Mouse (Mus musculus) heart, adult 2 months (tissue): Measurements from ENCODE around the gene Fnip1. TPM values are rescaled to one million over a fixed set of nuclear protein-coding genes. Genes with fewer than 3 reads are reported as not detected.
"Not testable (repeated sequence)": the region's sequence is repeated elsewhere in the genome, so short reads cannot be mapped to it uniquely, and the experiment has no call there.

Experiments used
- DNase-seq, 2 experiments: peaks; one replicate each; pipeline ENCODE4 v3.0.0; 2021
- H3K27ac ChIP-seq: fragments of 200-600 bp; 2 replicates; pipeline ENCODE4 v1.8.1; 2022
- H3K27me3 ChIP-seq: fragments of 200-500 bp; 2 replicates; pipeline ENCODE4 v1.6.1; 2012; ENCODE audit warnings: mild to moderate bottlenecking, low read length, inconsistent platforms, mixed read lengths; ENCODE audit not compliant: control insufficient read depth, insufficient read depth
- H3K36me3 ChIP-seq: fragments of 200-500 bp; 2 replicates; pipeline ENCODE4 v1.6.1; 2012; ENCODE audit warnings: low read length, inconsistent platforms; ENCODE audit not compliant: control insufficient read depth, insufficient read depth
- H3K4me1 ChIP-seq: fragments of 200-500 bp; 2 replicates; pipeline ENCODE4 v1.6.1; 2011; ENCODE audit warnings: low read length; ENCODE audit not compliant: control insufficient read depth, insufficient read depth
- H3K4me3 ChIP-seq: fragments of 200-600 bp; 2 replicates; pipeline ENCODE4 v1.8.1; 2022
- H3K79me2 ChIP-seq: fragments of 200-500 bp; replicated peaks from 2 replicates; pipeline ENCODE4 v1.6.1; 2012; ENCODE audit warnings: mild to moderate bottlenecking, inconsistent platforms, low read length, moderate library complexity, mixed read lengths; ENCODE audit not compliant: control insufficient read depth, insufficient read depth
- H3K9ac ChIP-seq: fragments of 200-500 bp; 2 replicates; pipeline ENCODE4 v1.6.1; 2012; ENCODE audit warnings: low read depth, mild to moderate bottlenecking, control low read depth, inconsistent platforms, low read length, mixed read lengths
- CTCF ChIP-seq: fragments of 200-600 bp; IDR thresholded peaks from 2 replicates; pipeline ENCODE4 v1.8.1; 2022; ENCODE audit warnings: antibody characterized with exemption, mild to moderate bottlenecking, moderate library complexity
- EP300 ChIP-seq: fragments of 200-500 bp; IDR thresholded peaks from 2 replicates; pipeline ENCODE4 v1.6.1; 2011; ENCODE audit warnings: low read depth, low read length, control low read depth; ENCODE audit not compliant: insufficient read depth
- POLR2A ChIP-seq: fragments of 200-500 bp; IDR thresholded peaks from 2 replicates; pipeline ENCODE4 v1.6.1; 2011; ENCODE audit warnings: mild to moderate bottlenecking, low read depth, low read length, control low read depth; ENCODE audit not compliant: insufficient read depth
- WGBS: fragments of 180-500 bp; shearing (Covaris S2); methylation state at CpG from one replicate; pipeline ENCODE4 v1.1.7; 2018; 5-methylcytosine and 5-hydroxymethylcytosine counted together
- intact Hi-C: fragments of 180-260 bp; cut with DNase I; formaldehyde crosslinking; loops from one replicate; pipeline ENCODE4 v1.15.1; 2025
- long read RNA-seq: library from polyadenylated mRNA; stranded (forward); transcript quantifications from one replicate; pipeline ENCODE4 v2.0.0, GENCODE M21; 2021
- polyA plus RNA-seq: library from polyadenylated mRNA; depleted of rRNA; stranded (reverse); fragments of >200 nt; gene quantifications from 2 replicates; pipeline ENCODE4 v1.2.3, GENCODE M21; 2012; rRNA removed
- total RNA-seq, 2 experiments: library from RNA; stranded (reverse); gene quantifications; 2 replicates each; pipeline ENCODE4 v1.2.3; 2021

The Fnip1 gene
- total RNA-seq, result 10 to 100 TPM; 30.4 to 42.9 TPM
- 4.8 and 11.4 TPM in 2 replicates for polyA plus RNA-seq
- long read RNA-seq, full-length matches to known transcripts, result 6 of 15 reads
- long read RNA-seq, partial matches to known transcripts, result 7 of 15 reads
- long read RNA-seq, other reads (novel, unspliced or antisense), result 2 of 15 reads

DNA sequence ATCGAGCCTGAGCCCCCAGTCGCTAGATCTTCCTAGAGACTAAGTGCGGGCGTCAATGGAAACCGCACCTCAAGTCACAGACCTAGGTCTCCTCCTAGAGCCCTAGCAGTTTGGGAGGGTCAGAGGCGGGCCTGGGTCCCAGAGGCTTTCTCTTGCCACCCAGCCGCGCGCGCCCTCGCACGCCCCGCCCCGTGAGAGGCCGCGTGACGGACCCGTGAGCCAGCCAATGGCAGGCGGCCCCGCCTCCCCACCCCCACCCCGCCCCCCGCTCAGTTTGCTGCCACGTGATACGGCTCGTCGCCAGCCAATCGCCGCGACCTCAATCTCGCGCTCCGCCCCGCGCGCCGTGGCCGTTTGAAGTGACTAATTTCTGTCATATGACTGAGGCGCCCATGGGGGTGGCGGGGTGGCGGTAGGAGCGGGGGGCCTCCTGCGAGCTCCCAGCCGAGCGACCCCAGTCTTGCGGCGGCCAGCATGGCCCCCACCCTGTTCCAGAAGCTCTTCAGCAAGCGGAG is at the start of gene Fnip1:
Fnip1 (plus strand) TSS at position 377 of the 515 bp plus-strand sequence.
- intact Hi-C loops, result loop anchor here (2.0 to 5.0 kb wide), 2 partner anchors 83 to 1024 kb away; partner anchors contain the start of gene Atox1
- Histone ChIP-seq H3K79me2 (peaks cover 3% of the 10 kb centered on the region; the same call in 1 of the 2 replicates), H3K4me3 (peak within 1 kb of the TSS; percentile 97), H3K27ac (peak within 1 kb of the TSS; percentile 99), H3K4me1 (peaks cover 4% of the 10 kb centered on the region), H3K27me3 (no peaks in the 10 kb centered on the region), H3K9ac (peak within 1 kb of the TSS; percentile 98), H3K36me3 (peaks cover 16% of the 10 kb centered on the region)
- TF ChIP-seq CTCF, result no peak
- TF ChIP-seq POLR2A, result peak; percentile 45
- no peak for TF ChIP-seq EP300
- peak; percentile 95 to 97 for DNase-seq
- WGBS, result under 1% methylated on average over 35 of the region's 47 CpGs

DNA sequence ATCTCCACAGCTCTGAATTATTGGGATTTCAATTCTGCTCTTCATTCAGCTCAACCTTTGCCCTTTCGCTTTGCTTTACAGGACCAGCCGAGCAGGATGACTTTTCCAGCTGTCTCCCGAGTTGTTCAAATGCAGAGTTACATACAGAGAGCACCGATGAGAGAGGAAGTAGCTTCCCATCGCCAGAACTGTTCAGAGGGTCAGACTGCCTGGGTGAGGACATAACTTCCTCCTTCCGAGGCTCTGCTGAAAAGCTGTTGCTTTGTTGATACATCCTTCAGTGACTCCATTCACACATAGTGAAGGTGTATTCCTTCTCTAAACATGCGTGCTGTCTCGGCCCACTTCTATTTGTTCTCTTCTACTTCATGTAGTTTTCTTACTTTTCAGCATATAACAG is 47.6 kb upstream of the Fnip1 start:
- Histone ChIP-seq H3K27me3 (no peaks in the 10 kb centered on the region), H3K9ac (no peak overlapping the region), H3K27ac (no peak overlapping the region), H3K4me1 (no peaks in the 10 kb centered on the region), H3K36me3 (no peaks in the 10 kb centered on the region), H3K4me3 (no peak overlapping the region), H3K79me2 (no peaks in the 10 kb centered on the region)
- intact Hi-C loops, result no loop called here
- 45% methylated on average over 8 of the region's 8 CpGs for WGBS
- TF ChIP-seq POLR2A, result no peak
- DNase-seq, result no peak

DNA sequence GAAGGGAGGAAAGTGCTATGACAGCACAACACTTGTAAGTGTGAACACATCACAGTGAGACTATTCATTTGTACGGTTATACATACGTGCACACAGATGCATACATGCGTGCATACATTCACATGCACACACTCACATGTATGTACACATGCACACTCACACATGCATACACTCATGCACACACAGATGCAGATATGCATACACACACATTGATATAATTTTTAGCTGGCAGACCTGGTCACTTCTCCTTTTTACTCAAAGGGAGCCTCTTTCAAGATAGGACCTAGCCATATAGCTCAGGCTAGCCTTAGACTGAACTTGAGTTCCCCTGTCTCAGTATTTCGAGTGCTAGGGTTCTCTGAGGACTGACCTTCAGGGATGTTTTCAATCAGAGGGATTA is 46.7 kb upstream of the Fnip1 start:
- Histone ChIP-seq H3K4me1 (no peaks in the 10 kb centered on the region), H3K36me3 (no peaks in the 10 kb centered on the region), H3K79me2 (no peaks in the 10 kb centered on the region), H3K27me3 (no peaks in the 10 kb centered on the region), H3K9ac (no peak overlapping the region), H3K27ac (no peak overlapping the region), H3K4me3 (no peak overlapping the region)
- no peak for TF ChIP-seq CTCF
- no peak for TF ChIP-seq POLR2A
- TF ChIP-seq EP300, result no peak
- no peak for DNase-seq
- intact Hi-C loops, result no loop called here
- WGBS, result 84% methylated on average over 4 of the region's 4 CpGs

- intact Hi-C loops, result no loop called here
- no peak overlapping the region for H3K9ac ChIP-seq
- no peaks in the 10 kb centered on the region for H3K79me2 ChIP-seq
- H3K27ac ChIP-seq, result no peak overlapping the region
- no peaks in the 10 kb centered on the region for H3K4me1 ChIP-seq
- no peak overlapping the region for H3K4me3 ChIP-seq
- TF ChIP-seq CTCF (no peak), POLR2A (no peak), EP300 (no peak)
- no peaks in the 10 kb centered on the region for H3K27me3 ChIP-seq
- no peaks in the 10 kb centered on the region for H3K36me3 ChIP-seq
- DNase-seq, result no peak
- WGBS, result 52% methylated on average over 1 of the region's 1 CpGs
Observed at GRCm38 (mm10) chr11:54396686-54397085, 41.3 kb upstream of the Fnip1 start.

DNA sequence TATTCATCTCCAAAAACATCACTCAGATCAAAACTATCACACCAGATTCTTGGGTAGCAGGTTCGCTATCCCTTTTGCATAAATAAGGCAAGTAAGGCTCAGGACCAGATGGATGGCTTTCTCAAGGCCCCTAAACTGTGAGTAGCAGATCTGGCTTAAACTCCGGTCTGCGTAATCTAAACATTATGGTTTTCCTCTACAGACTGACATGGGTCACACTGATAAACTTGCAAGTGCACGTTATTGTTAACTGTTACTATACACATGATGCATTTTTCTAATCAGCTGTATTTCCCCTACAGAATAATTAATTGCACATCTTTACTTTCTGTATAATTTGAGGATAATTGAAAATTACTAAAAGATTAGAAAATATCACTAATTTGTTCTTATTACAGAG is 39.9 kb upstream of the Fnip1 start:
- DNase-seq, result no peak
- H3K36me3 ChIP-seq, result no peaks in the 10 kb centered on the region
- H3K79me2 ChIP-seq, result no peaks in the 10 kb centered on the region
- no peak overlapping the region for H3K9ac ChIP-seq
- H3K4me3 ChIP-seq, result no peak overlapping the region
- H3K27me3 ChIP-seq, result no peaks in the 10 kb centered on the region
- no peaks in the 10 kb centered on the region for H3K4me1 ChIP-seq
- intact Hi-C loops, result no loop called here
- WGBS, result 57% methylated on average over 4 of the region's 4 CpGs
- TF ChIP-seq EP300 (no peak), CTCF (no peak), POLR2A (no peak)
- H3K27ac ChIP-seq, result no peak overlapping the region

DNA sequence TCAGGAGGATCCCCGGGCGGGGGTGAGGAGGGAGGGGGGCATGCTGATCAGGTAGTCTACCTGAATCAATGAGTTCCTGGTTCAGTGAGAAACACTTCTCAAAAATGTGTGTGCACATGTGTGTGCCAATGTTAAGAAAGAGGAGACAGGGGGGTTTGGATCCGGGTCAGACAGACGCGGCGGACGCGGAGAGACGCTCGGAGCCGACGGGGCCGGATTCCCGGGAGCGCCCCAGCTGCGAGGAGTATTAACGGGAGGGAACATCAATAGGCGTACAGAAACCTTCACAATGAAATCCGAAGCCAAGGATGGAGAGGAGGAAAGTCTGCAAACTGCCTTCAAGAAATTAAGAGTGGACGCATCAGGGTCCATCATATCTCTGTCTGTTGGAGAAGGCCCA is 37.2 kb upstream of the Fnip1 start:
- H3K27ac ChIP-seq, H3K27me3 ChIP-seq, H3K79me2 ChIP-seq, H3K4me3 ChIP-seq, H3K36me3 ChIP-seq, intact Hi-C loops, H3K9ac ChIP-seq, DNase-seq, H3K4me1 ChIP-seq: not testable (repeated sequence)
- 91% methylated on average over 20 of the region's 20 CpGs for WGBS
